Mouse (Mus musculus): Measurements from ENCODE around the gene Atp1b1.

The Atp1b1 gene

DNA sequence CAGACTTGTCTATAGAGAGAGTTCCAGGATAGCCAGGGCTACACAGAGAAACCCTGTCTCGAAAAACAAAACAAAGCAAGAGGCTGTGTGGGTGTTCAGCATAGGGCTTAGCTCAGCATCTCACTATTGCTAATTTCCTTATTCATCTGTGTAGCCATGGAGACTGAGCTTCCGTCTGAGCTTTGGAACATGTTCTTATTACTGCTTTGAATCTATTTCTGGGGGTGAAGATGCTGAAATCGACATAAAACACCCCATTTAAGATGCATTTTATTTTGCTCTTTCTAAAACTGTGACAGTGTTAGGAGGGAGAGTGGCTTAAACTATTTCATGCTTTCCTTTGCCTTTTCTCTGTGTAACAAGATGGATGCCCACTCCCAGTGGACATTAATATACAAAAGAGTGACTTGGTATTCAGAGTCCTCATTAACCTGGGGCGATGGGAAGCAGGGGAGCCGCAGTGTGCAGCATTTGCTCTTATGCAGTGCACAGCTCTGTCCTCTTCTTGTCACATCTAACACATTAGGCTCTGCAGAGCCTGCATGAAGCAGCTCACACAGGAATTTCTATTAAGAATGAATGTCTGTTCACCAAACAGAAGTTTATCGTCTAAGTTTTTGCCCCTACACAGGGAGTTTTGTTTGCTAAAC lies 62.9 kb downstream of the Atp1b1 start:
- no peak for DNase-seq (ENCODE audit: low read depth, low spot score)

DNA sequence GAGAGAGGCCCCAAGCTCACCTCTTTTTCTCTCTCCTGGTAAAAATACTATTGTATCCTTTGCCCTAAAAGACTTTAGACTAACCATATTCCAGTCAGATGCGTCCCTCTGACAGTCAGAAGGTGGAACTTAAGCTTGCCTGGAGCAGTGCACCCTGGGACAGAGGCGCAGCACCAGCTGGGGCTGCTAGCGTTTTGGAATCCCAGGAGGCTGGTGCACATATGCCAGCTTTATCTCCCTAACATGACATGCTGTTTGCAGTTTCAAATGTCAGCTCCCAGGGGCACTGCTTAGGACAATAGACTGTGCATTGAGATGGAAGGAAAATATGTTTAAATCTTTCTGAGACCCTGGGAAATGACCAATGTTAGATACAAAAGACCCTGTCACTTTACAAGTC lies 66.0 kb downstream of the Atp1b1 start:
- DNase-seq (ENCODE audit: low read depth, low spot score): no peak

DNA sequence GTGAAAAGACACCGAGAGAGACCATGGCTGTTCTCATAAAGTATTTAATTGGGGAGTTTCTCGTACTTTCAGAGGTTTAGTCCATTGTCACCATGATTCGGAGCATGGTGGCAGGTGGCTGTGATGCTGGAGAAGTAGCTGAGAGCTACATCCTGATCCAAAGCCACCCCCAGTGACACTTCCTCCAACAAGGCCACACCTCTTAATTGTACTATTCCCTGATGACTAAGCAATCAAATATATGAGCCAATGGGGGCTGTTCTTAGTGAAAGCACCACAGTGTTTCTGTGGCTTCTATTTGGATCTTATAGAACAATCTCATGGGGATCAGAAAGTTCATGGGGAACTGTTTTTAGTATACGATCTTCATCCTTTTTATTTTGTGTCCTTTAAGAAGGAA lies 68.4 kb downstream of the Atp1b1 start:
- DNase-seq (ENCODE audit: low read depth, low spot score): no peak
